Mouse (Mus musculus): Measurements from ENCODE around the gene Trim2.

Trim2 gene

DNA sequence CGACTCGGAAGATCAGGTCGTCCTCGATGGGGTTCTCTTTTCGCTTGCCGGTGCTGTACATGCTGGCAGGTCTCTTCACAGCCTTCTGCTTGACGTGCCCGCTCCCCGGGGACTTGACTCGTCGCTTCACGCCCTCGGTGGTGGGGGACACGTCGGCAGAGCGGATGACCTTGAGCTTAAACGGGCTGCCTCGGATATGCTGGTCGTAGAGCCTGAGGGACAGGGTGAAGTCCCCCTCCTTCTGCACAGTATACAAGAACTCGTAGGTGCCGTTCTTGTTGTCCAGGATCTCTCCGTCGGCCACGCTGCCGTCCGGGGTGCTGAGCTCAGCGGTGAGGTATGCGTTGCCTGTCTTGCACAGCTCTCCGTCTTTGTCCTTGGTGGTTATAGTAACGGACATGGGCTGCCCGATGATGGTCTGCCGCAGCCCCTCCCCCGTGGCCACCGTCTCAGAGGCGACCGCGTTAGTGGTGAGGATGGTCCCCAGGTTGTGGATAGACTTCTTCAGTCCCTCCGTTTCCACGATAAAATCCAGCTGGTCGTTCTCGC is 116.1 kb downstream of the Trim2 start:
- DNase-seq (ENCODE audit: low spot score): no peak

DNA sequence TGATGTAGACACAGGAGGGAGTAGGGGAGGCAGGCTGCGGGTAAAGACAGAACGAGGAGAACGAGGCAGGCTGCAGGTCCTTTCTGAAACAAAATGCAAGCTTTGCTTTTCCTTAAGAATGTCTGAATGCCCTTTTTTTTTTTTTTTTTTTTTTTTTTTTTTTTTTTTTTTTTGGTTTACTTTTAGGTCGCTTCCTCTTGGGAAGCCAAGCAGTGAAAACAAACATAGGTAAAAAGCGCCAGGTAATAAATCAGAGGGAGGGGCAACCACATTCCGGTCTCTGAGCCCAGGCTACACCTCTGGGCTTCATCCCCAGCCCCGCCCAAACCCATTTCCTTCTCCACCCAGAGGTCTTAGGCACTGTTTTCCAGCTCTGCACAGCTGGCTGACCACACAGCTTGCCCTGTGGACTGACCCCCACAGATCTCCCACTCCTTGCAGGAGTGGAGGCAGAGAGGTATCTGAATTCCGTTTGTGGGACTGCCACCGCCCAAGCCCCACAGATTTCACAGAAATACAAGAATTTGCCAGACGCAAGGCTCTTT is 117.0 kb downstream of the Trim2 start:
- DNase-seq (ENCODE audit: low spot score): no peak

DNA sequence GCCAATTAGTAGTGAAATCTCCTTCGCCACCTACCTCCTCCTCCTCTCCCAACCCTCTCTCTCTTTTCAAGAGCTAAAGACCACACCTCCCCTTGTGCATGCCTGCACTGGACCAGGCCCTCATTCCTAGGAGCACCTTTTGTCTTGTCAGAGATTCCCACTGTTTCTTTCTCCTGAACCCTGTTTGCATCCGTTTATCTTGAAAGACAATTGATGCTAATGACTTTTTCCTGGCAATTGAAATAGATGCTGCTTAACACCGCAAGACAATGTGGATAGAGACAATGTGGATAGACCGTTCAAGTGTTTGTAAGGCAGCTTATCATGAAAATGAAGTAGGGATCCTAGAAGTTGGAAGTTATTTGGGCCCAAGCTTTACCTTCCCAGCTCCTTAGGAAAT is 125.0 kb downstream of the Trim2 start:
- no peak for DNase-seq (ENCODE audit: low spot score)

DNA sequence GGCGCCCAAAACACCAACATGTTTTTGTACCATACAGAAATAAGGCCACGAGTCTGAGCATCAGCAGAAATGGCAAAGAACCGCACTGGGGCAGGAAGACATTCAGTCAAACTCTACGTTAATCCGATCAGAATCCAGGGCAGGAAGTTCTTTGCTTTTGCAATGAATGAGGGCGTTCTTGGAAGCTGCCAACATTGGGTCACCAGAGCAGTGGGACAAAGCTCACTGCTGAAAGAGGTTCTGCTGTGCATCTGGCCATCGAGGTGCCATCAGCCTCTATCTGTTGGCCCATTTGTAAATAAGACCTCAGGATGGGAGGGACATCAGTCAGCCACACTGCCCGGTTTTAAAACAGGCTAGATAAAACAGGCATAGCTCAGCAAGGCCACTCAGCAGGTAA is 125.6 kb downstream of the Trim2 start:
- DNase-seq (ENCODE audit: low spot score): no peak

DNA sequence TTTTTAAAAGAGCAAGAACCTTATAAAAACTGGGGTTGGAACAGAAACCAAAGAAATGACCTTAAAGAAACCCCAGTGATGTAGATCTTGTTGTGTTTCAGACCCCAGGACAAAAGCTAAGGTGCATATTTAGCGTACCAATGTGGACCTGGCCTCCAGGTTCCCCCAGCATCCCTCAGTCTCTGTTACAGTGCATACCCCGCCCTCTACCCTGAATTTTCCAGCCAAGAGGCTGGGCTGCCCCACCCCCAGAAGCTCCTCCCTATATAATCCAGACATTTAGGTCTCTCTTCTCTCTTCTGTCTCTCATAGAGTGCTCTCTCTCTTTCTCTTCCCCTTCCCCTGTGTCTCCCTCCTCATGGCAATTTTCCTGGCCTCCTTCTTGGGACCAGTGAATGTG is 126.4 kb downstream of the Trim2 start:
- no peak for DNase-seq (ENCODE audit: low spot score)

DNA sequence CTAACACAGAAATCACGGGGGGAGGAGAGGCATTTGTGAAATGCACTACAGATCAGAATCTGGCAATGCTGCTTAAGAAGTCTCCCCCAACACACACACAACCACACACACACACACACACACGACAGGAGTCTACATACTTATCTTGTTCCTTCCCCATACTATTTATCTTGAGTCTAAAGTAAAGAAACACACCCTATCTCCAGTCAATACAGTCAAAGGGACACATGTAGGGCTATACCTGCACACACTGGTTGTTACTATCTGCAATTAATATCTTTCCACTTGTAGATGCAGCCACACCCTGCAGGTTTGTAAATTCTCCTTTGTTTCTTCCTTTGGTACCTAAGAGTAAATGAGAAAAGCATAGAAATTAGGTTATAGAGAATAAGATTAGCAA is 128.8 kb downstream of the Trim2 start:
- no peak for DNase-seq (ENCODE audit: low spot score)

DNA sequence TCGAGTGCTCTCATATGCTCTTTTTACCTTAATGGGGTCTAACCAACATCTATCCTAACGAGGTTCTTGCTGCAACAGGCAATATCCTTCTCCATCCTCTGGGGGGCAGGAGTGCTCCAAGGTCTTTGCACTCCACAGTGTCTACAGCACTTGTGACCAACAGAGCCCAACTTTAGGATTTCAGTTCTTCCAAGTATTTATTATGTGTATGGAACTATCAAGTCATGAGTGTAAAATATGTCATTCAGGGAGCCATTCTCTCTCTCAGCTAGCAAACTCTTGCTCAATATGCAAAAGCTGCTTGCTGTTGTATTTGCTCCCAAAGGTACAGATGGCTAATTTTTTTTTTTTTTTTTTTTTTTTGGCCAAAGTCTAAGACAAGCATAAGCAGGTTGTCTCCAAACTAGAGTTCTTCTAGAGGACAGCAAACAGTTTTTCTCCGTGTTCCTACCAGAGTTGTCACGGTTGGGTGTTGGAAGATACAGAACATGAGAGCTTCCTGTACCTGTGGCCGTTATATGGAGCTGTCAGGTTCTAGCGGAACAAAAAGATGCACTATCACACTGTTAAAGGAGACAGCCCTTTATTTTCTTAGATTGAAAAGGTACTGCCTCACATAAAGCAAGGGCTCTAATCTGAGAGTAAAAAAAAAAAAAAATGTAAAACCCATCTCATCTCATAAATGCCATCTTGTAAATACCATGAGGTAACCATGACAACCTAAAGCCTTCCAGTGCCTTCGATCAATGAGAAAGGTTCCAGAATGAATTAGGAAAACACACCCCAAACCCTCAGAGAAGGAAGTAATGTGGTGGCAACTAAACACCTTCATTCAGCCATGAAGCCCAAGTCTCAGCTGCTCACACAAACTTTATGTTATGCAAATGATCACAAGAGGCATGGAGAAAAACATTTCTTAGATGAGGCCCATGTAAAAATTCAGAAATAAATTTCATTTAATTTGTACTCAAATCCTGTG is 131.1 kb downstream of the Trim2 start:
- DNase-seq (ENCODE audit: low spot score): peak; percentile 42

DNA sequence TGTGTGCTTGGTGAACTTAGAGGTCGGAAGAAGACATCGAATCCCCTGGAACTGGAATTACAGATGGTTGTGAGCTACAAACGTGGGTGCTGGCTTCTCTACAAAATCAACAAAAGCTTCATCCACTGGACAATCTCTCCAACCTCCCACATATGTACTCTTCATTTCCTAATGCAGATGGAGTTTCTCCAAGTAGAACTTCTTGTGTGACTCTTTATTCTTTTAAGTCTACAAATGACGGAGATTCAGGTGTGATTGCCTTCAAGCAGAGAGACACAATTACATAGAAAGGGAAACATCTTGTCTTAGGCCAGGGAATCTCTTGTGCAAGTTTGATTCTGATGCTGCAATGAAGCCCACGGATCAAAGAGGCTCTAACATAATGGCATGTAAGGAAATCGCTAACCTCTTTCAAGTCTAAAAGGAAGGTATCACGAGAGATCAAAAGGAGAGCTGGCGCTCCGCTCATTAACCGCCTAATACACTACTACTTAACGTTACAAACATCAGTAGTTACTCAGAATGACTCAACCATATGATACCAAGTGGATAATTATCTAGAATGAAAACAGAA is 133.0 kb downstream of the Trim2 start, which contains the start of gene Gm6525:
Gene Gm6525 (plus strand): TSS at position 524 of the 574 bp plus-strand sequence.
- DNase-seq (ENCODE audit: low spot score): no peak

DNA sequence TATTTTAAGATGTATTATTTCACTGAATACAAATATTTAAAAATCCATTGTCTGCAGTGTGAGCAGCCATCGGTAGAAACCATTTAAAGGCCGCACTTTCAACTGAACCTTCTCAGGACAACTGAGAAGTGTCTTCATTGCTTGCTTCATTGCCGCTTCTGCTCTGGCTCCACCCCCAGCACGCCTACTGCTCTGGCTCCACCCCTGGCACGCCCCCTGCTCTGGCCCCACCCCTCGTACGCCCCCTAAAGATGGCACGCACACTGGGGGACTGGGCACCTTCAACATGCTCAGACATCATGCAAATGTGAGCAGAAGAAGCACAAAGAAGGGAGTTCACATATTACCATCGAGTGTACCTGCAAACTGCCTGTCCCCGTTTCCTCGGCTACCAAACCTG is 134.3 kb downstream of the Trim2 start:
- DNase-seq (ENCODE audit: low spot score): no peak

DNA sequence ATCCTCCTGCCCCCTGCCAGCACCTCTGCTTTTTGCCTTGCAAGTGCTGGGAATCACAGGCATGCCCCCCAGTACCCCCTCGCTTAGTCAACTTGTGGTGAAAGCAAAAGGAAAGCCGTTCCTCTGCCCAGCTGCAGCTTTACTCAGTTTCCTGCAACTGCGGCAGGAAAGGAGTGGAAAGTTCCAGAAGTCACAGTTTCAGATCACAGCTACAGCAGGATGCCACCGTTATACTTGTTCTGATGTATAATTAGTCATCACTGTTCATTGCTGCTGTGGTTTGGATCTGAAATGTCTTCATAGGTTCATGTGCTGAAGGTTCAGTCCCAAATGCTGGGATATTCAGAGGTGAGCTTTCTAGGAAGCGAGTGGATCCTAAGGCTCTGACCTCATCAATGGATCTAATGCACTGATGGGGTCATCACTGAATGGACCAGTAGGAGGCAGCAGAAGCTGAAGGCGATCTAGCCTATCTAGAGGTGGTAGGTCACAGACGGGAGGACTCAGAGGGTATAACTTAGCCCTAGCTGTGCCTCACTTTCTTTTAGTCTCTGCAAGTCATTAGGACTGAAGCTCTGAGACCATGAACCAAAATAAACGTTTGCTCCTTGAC is 137.2 kb downstream of the Trim2 start:
- no peak for DNase-seq (ENCODE audit: low spot score)

DNA sequence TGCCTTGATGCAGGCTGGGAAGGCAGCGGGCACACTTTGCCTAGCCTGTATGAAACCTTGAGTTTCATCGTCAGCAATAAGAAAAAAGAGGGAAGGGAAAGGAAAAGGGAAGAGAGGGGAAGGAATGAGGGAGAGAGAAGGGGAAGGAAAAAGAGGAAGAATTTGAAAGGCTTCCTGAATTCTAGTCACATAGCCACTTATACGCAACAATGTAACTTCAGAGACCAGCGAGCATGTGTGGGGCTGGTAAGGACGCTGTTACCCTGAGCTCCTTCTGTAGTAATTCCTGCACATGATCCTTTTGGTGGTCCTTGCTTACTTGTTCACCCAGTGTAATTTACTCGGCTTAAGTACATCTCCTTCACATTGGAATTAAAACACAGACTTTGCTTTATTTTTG is 137.7 kb downstream of the Trim2 start:
- DNase-seq (ENCODE audit: low spot score): no peak

DNA sequence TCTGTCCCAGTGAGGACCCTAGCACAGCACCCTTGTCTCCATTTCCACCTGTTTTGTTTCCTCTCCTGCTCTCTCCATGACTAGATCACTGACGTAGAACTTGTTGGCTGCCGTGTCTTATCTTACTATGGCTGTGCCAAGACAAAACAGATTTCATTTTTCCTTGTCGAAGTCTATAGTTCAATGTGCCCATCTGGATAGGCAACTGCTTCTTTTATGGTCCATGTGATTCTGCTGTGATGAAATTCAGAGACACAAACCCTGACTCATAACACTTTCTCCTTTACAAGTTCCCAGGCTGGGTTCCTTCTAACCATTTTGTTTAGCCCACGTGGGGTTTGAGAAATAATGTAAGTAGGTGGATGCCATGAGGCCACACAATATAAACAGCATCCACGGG is 140.6 kb downstream of the Trim2 start:
- DNase-seq (ENCODE audit: low spot score): no peak

DNA sequence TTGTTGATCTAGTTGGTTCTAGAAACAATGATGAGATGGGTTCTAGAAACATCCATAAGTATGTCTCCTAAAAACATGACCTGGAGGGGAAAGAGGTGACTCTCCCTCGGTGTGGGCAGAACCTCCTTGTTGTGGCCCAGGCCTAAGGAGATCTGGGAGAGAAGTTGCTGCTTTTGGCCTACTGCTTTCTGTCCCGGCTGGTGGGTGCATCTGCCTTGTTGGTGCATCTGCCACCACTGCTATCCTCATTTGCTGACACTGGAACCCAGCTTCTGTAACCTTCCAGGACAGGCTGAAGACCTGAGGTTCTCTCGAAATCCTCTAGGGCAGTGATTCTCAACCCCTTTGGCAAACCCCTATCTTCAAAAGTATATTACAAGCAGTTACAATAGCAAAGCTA is 141.3 kb downstream of the Trim2 start:
- no peak for DNase-seq (ENCODE audit: low spot score)

DNA sequence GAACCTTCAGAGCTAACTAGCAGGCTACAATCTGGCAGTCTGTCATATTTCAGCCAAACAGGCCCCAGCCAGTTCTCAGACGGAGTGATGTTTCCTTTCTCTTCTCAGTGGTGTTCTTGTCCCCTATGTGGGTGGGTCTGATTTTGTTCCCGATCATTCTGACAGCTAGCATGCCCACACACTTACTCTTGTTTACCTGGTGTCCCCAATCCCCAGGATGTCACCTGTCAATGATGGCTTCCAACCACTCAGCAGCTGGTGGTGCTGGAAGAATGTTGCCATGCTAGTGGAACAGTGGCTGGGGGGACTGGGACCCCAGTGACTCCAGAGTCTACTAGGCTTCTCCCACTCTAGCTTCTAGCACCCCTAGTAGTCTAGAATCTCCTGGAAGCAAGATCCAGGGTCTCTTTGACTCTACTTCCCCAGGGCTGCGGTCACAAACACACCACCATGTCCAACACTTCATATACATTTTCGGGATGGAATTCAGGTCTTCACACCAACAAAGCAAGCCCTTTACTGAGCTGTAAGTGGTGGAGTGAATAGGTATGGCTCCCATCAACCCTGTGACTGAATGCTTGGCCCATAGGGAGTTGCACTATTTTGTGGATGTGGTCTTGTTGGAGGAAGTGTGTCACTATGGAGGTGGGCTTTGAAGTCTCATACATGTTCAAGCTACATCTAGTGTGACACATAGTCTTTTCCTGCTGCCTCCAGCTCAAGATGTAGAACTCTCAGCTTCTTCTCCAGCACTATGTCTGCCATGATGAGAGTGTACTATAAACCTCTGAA is 148.9 kb downstream of the Trim2 start:
- DNase-seq (ENCODE audit: low spot score): no peak

DNA sequence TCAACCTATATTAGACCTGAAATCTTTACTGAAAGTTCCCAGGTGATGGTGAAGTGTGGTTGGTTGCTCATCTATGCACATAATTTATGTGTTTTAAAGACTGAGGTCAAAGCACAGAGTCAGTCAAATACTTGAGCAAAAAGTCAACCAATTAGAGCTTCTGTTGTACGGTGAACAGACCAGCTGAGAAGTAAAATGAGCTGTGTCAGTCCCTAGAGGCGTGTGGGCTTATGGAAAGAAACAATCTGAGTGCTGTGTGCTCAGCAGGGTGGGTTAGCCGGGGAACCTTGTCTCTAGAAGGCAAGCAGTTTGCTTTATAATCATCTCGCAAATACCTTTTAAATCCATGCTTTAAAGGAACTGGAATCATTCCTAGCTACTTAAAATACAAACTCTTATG is 149.7 kb downstream of the Trim2 start:
- no peak for DNase-seq (ENCODE audit: low spot score)

DNA sequence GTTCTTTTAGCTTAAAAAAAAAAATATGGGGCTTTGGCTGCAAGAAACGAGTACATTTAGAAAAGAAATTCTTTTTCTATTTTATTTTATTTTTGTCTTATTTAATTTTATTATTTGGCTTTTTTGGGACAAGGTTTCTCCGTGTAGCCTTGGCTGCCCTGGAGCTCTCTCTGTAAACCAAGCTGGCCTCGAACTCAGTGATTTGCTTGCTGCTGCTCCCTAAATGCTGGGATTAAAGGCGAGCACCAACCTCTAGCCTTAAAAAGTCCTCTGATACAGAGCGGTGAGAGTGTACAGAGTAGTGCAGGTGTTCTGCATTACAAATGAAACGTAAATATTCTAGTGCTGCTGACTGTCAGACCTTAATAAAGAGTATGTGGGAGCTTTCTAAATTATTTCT is 150.6 kb downstream of the Trim2 start:
- DNase-seq (ENCODE audit: low spot score): no peak

DNA sequence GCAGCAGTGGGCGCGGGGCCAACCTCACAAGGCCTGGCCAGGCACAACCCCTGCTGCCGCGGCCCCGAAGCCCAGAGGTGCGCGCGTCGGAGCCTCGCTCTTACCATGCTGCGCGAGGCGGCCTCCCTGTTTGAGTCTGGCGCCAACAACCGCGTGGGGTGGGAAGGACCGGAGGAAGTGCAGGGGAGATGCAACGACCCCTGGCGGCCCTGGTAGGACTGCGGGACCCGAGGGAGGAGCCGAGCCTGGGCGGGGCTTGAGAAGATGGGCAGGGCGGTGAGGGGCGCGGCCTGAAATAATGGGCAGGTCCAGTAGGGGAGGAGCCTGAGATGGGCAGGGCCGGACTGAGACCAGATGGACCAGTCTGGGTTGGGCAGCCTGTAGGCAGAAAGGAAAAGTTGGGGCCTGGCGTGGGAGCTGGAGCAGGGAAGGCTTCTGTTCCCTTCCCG is 151.1 kb downstream of the Trim2 start, which contains the start of gene Mnd1:
Gene Mnd1 (minus strand): TSS at position 229 of the 449 bp plus-strand sequence.
- peak; percentile 95 for DNase-seq (ENCODE audit: low spot score)

DNA sequence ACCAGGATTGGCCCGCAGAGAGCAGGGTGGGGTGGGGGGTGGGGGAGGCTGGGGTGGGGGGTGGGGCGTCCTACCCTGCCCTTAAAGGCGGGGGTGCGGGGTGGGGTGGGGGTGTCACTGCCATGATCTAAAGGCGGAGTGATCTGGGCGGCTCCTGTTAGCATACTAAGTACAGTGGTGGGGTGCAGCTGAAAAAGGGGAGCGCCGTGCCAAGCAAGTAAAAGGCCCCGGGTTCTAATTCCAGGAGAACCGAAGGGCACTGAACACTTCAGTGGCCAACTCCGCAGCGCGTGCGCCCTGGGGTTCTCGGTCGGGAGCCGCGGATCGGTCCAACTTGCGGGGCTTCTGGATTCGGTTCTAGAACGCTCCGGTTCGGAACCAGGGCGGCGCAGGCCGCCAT is 151.5 kb downstream of the Trim2 start:
- DNase-seq (ENCODE audit: low spot score): no peak

DNA sequence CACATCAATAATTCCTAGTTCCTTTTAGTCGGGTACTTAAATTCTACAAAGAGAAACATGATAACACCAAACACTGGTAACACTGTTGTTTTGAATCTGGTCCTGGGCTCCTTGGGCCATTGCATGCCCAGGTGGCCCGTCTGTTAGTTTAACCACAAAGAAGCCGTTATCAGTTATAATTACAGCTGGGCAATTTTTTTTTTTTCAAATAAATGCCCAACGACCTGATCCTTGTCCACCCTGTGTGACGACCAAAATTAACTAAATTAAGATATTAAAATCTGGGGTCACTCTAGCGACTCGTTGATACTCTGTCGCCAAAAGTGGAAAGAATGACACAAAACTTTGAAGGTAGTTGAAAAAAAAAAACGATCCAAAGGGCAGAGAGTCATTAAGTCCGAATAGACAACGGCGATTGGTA is 151.9 kb downstream of the Trim2 start:
- DNase-seq (ENCODE audit: low spot score): no peak

DNA sequence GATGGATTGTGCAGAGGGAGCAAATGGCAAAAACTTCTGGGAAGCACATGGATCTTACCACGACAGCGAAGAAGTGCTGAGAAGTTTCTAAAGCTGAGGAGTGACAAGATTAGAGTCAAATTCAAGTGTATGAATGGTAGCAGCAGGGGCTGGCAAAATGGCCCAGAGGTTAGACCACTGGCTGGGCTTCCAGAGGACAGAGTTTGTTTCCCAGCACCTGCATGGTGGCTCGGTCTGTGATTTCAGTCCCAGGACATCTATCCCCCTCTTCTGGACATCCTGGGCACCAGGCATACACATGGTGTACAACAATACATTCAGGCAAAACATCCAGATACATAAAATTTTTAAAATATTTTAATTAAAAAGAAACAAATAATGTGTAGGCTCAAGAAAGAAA is 156.8 kb downstream of the Trim2 start:
- no peak for DNase-seq (ENCODE audit: low spot score)

DNA sequence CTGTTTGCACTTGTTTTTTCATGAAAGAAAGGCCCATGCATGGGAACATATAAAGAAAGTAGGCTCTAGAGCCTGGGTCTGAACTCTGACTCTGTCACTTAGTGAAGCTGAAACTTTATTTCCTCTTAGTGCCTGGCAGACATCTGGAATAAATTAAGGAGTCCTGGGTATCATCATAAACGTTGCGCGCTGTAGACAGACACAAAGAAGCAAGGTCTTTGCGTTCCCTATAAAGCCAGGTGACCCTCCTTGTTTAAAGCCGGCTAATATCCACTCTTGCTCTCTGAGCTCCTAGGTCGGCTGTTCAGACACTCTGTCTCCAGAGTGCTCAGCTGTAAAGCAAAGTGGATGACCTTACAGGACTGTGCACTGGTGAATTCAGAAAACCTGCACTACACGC is 165.7 kb downstream of the Trim2 start:
- no peak for DNase-seq (ENCODE audit: low spot score)
